Mouse (Mus musculus) lung, postnatal 0 days (tissue): ENCODE measurements at regions not wholly inside any gene's neighbourhood (a gene's known extent, or its start where the extent isn't known, plus 50 kb on each side); places are given as distances from the start of the nearest gene placed in this dataset.
A peak's percentile ranks its signal among the peaks of the same experiment; 100 is the strongest.

Experiments
- ATAC-seq: fragments of 200-750 bp; cut with Nextera tagmentation; 2 replicates; pipeline ENCODE4 v1.8.0; 2017; ENCODE audit warnings: moderate library complexity
- DNase-seq: peaks from one replicate; pipeline ENCODE4 v3.0.0-alpha.2; 2016; ENCODE audit warnings: low spot score
- H3K27ac ChIP-seq: fragments of 300-500 bp; sonication (generic); 2 replicates; pipeline ENCODE4 v1.5.1; 2014; ENCODE audit warnings: antibody characterized with exemption, mild to moderate bottlenecking, low read length, mixed read lengths
- H3K27me3 ChIP-seq: fragments of 300-500 bp; sonication (generic); replicated peaks from 2 replicates; pipeline ENCODE4 v1.6.1; 2014; ENCODE audit warnings: low read length, mixed read lengths; ENCODE audit not compliant: insufficient read depth
- H3K36me3 ChIP-seq: fragments of 300-500 bp; sonication (generic); 2 replicates; pipeline ENCODE4 v1.6.1; 2014; ENCODE audit warnings: low read length, mixed read lengths; ENCODE audit not compliant: insufficient read depth
- H3K4me1 ChIP-seq: fragments of 300-500 bp; sonication (generic); 2 replicates; pipeline ENCODE4 v1.6.1; 2014; ENCODE audit warnings: antibody characterized with exemption, low read depth, low read length, mixed read lengths; ENCODE audit not compliant: insufficient read depth
- H3K4me2 ChIP-seq: fragments of 300-500 bp; sonication (generic); replicated peaks from 2 replicates; pipeline ENCODE4 v1.6.1; 2014; ENCODE audit warnings: low read depth, mild to moderate bottlenecking, low read length, moderate library complexity, mixed read lengths
- H3K4me3 ChIP-seq: fragments of 300-500 bp; sonication (generic); 2 replicates; pipeline ENCODE4 v1.5.1; 2014; ENCODE audit warnings: low read depth, low read length
- H3K9ac ChIP-seq: fragments of 300-500 bp; sonication (generic); replicated peaks from 2 replicates; pipeline ENCODE4 v1.6.1; 2014; ENCODE audit warnings: low read depth, mild to moderate bottlenecking
- H3K9me3 ChIP-seq: fragments of 300-500 bp; sonication (generic); 2 replicates; pipeline ENCODE4 v1.6.1; 2016; ENCODE audit warnings: low read length, mixed read lengths
- CTCF ChIP-seq: IDR thresholded peaks from 2 replicates; pipeline ENCODE4 v1.5.1; 2016; ENCODE audit warnings: antibody characterized with exemption, mild to moderate bottlenecking
- EP300 ChIP-seq: IDR thresholded peaks from 2 replicates; pipeline ENCODE4 v1.6.1; 2016; ENCODE audit warnings: antibody characterized with exemption, mild to moderate bottlenecking, control low read depth
- WGBS: fragments of 180-500 bp; shearing (Covaris S2); extraction: QIAGEN DNeasy Blood & Tissue Kit; methylation state at CpG from one replicate; pipeline ENCODE4 v1.1.7; 2014; 5-methylcytosine and 5-hydroxymethylcytosine counted together

- DNase-seq: peak; percentile 67
- Histone ChIP-seq H3K9me3 (no peaks in the 10 kb centered on the region), H3K4me1 (no peaks in the 10 kb centered on the region), H3K36me3 (no peaks in the 10 kb centered on the region), H3K9ac (no peak overlapping the region), H3K27ac (no peak overlapping the region), H3K4me3 (no peak overlapping the region), H3K4me2 (no peak overlapping the region), H3K27me3 (no peaks in the 10 kb centered on the region)
- peak; percentile 62 for TF ChIP-seq EP300
- TF ChIP-seq CTCF: no peak
- peak; percentile 71 for ATAC-seq
- 54% methylated on average over 3 of the region's 3 CpGs for WGBS
Measured at GRCm38 (mm10) chr4:98203129-98203528, 180.0 kb downstream of the Tm2d1 start.

- WGBS: 71% methylated on average over 2 of the region's 2 CpGs
- Histone ChIP-seq H3K4me1 (no peaks in the 10 kb centered on the region), H3K9me3 (no peaks in the 10 kb centered on the region), H3K27ac (no peak overlapping the region), H3K9ac (no peak overlapping the region), H3K36me3 (no peaks in the 10 kb centered on the region), H3K4me3 (no peak overlapping the region), H3K4me2 (no peak overlapping the region), H3K27me3 (no peaks in the 10 kb centered on the region)
- DNase-seq (no peak), ATAC-seq (no peak)
- TF ChIP-seq CTCF: no peak
- no peak for TF ChIP-seq EP300
Measured at GRCm38 (mm10) chr4:98202232-98202631, 180.9 kb downstream of the Tm2d1 start.

- Histone ChIP-seq H3K4me3 (no peak overlapping the region), H3K9ac (no peak overlapping the region), H3K4me2 (no peak overlapping the region), H3K9me3 (no peaks in the 10 kb centered on the region), H3K36me3 (no peaks in the 10 kb centered on the region), H3K27me3 (no peaks in the 10 kb centered on the region), H3K4me1 (no peaks in the 10 kb centered on the region), H3K27ac (no peak overlapping the region)
- WGBS: 38% methylated on average over 3 of the region's 3 CpGs
- ATAC-seq: peak; percentile 14
- TF ChIP-seq CTCF (no peak), EP300 (no peak)
- DNase-seq: no peak
Measured at GRCm38 (mm10) chr4:98201102-98201501, 182.0 kb downstream of the Tm2d1 start.

GRCm38 (mm10) chr4:98200701-98201100 lies 182.4 kb downstream of the Tm2d1 start:
- Histone ChIP-seq H3K9ac (no peak overlapping the region), H3K4me2 (no peak overlapping the region), H3K4me1 (no peaks in the 10 kb centered on the region), H3K36me3 (no peaks in the 10 kb centered on the region), H3K4me3 (no peak overlapping the region), H3K9me3 (no peaks in the 10 kb centered on the region), H3K27ac (no peak overlapping the region), H3K27me3 (no peaks in the 10 kb centered on the region)
- TF ChIP-seq EP300 (no peak), CTCF (no peak)
- no peak for ATAC-seq
- DNase-seq: no peak
- 80% methylated on average over 1 of the region's 1 CpGs for WGBS

GRCm38 (mm10) chr4:98190318-98190717 lies 192.8 kb downstream of the Tm2d1 start:
- no peak overlapping the region for H3K4me2 ChIP-seq
- no peaks in the 10 kb centered on the region for H3K27me3 ChIP-seq
- H3K4me3 ChIP-seq: no peak overlapping the region
- no peak overlapping the region for H3K27ac ChIP-seq
- H3K4me1 ChIP-seq: no peaks in the 10 kb centered on the region
- TF ChIP-seq CTCF (no peak), EP300 (no peak)
- ATAC-seq: no peak
- H3K9ac ChIP-seq: no peak overlapping the region
- WGBS: 61% methylated on average over 3 of the region's 3 CpGs
- peak; percentile 46 for DNase-seq
- H3K36me3 ChIP-seq: no peaks in the 10 kb centered on the region
- H3K9me3 ChIP-seq: no peaks in the 10 kb centered on the region

- ATAC-seq: no peak
- Histone ChIP-seq H3K27me3 (no peaks in the 10 kb centered on the region), H3K9ac (no peak overlapping the region), H3K27ac (no peak overlapping the region), H3K36me3 (no peaks in the 10 kb centered on the region), H3K4me2 (no peak overlapping the region), H3K9me3 (no peaks in the 10 kb centered on the region), H3K4me3 (no peak overlapping the region), H3K4me1 (no peaks in the 10 kb centered on the region)
- WGBS: 35% methylated on average over 1 of the region's 1 CpGs
- DNase-seq: no peak
- TF ChIP-seq CTCF (no peak), EP300 (no peak)
Measured at GRCm38 (mm10) chr4:98189894-98190293, 193.2 kb downstream of the Tm2d1 start.

- 78% methylated on average over 7 of the region's 7 CpGs for WGBS
- Histone ChIP-seq H3K4me1 (no peaks in the 10 kb centered on the region), H3K9ac (no peak overlapping the region), H3K27ac (no peak overlapping the region), H3K27me3 (no peaks in the 10 kb centered on the region), H3K4me2 (no peak overlapping the region), H3K9me3 (no peaks in the 10 kb centered on the region), H3K4me3 (no peak overlapping the region), H3K36me3 (no peaks in the 10 kb centered on the region)
- DNase-seq: no peak
- no peak for ATAC-seq
- TF ChIP-seq CTCF (no peak), EP300 (no peak)
Measured at GRCm38 (mm10) chr4:98188944-98189343, 194.2 kb downstream of the Tm2d1 start.
